Mouse (Mus musculus) MEL-GATA-1-ER (cell line): ENCODE measurements around the gene Exd2.

ENCODE experiments used
- DNase-seq: peaks from one replicate; pipeline ENCODE4 v3.0.0-alpha.2; 2012; ENCODE audit warnings: low read depth; ENCODE audit errors: extremely low read depth

Gene Exd2

GRCm38 (mm10) chr12:80549646-80550045, 86.8 kb downstream of the Exd2 start:
- DNase-seq, result no peak
